Mouse (Mus musculus): ENCODE data around the gene Nceh1. TPM values are rescaled to one million over a fixed set of nuclear protein-coding genes. Genes with fewer than 3 reads are reported as not detected.

Gene Nceh1
- 22.2 and 30.7 TPM in 2 replicates for polyA plus RNA-seq (2012; rRNA removed)

GRCm38 (mm10) chr3:27182733-27183600 lies at the start of gene Nceh1:
Gene Nceh1, plus strand, starts transcription at chr3:27182965.

GRCm38 (mm10) chr3:27153701-27154209 lies 29.0 kb upstream of the Nceh1 start, which contains the start of gene Ect2:
Gene Ect2, minus strand, starts transcription at chr3:27153878.

GRCm38 (mm10) chr3:27316559-27317287 lies 134.0 kb downstream of the Nceh1 start, which contains the start of gene Tnfsf10:
Gene Tnfsf10, plus strand, starts transcription at chr3:27317028.

Other genes starting within 250 kb of the Nceh1 start
- 0.56 and 0.82 TPM in 2 replicates for gene Ect2, start 29.1 kb upstream of the Nceh1 start, polyA plus RNA-seq (2012; rRNA removed)
- gene Tnfsf10, start 134.1 kb downstream of the Nceh1 start, polyA plus RNA-seq (2012; rRNA removed), result 0.22 and 1.5 TPM in 2 replicates
- not detected in 2 replicates for gene Ghsr, start 188.4 kb downstream of the Nceh1 start, polyA plus RNA-seq (2012; rRNA removed)